Mouse (Mus musculus): ENCODE results near the gene Ptov1. TPM values are rescaled to one million over a fixed set of nuclear protein-coding genes. Genes with fewer than 3 reads are reported as not detected.

The Ptov1 gene
- polyA plus RNA-seq, 1 experiment from 2014 or later: 410 TPM

DNA sequence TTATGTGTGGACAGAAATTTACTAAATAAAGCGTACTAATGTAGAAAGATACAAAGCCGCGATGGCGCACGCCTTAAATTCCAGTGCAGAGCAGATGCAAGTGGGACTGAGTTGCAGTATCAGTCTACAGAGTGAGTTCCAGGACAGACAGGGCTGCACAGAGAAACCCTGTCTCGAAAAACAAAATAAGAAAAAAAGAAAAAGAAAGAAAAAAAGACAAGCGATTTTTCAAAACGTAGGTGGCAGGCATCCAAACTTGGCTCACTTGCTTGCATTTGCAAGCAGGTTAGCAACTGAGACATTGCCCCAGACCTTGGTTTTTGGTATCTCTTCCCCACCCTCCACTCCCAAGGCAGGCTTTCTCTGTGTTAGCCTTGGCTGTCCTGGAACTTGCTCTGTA, 23.6 kb upstream of the Ptov1 start:
- DNase-seq (ENCODE audit: low spot score) (no peak), ATAC-seq (ENCODE audit: insufficient number of reproducible peaks, low FRiP score, low TSS enrichment, low read depth) (no peak)
- 35% methylated on average over 8 of the region's 8 CpGs for WGBS
- H3K9me3 ChIP-seq (ENCODE audit: control insufficient read depth, low read length): no peaks in the 10 kb centered on the region
- no peak overlapping the region for H3K4me3 ChIP-seq (ENCODE audit: low read depth, low read length)
- peak overlapping the region; percentile 24; the same call in 1 of the 2 replicates for H3K27ac ChIP-seq (replicated peaks; ENCODE audit: low read depth, low read length)
- no peak overlapping the region for H3K4me2 ChIP-seq (ENCODE audit: low read depth, severe bottlenecking)
- peaks cover 15% of the 10 kb centered on the region for H3K4me1 ChIP-seq (ENCODE audit: control insufficient read depth, insufficient read depth, low read length)
- peaks cover 3% of the 10 kb centered on the region; the same call in 1 of the 2 replicates for H3K36me3 ChIP-seq (ENCODE audit: control insufficient read depth, insufficient read depth, low read length)
- H3K27me3 ChIP-seq (ENCODE audit: control insufficient read depth, insufficient read depth, low read length): no peaks in the 10 kb centered on the region
- no peak overlapping the region for H3K9ac ChIP-seq (ENCODE audit: low read length)

DNA sequence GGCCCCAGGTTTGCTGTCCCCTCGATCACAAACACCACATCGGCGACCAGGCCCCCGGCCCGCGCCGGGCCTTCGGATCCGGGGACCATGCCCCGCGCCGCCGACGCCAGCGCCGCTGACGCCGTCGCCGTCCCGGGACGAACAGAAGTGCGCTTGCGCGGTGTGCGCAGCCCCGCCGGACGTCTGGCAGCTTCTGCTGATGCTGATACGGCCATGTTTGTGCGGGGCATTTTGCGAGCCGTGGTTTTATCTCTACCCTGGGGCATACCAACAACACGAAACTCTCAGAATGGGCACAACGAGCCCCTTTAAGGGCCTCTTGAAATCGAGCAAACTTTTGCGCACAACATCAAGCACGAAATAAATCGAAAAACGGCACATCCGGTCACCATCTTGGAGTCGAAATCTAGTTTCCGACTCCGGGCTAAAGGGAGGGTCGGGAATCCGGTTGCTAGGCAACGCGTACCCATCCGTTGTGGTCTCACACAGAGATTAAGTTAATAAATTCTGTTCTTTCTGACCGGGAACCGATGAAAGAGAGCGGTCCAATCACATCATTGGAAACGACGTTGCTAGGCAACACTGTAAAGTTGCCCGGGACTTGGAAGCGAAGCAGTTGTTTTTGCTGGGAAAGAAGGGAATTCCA, 22.8 kb upstream of the Ptov1 start, which contains the start of gene Med25:
Med25 (minus strand) TSS at position 437 of the 646 bp plus-strand sequence.
- Histone ChIP-seq H3K4me1 (ENCODE audit: control insufficient read depth, insufficient read depth, low read length) (peaks cover 15% of the 10 kb centered on the region), H3K27me3 (ENCODE audit: control insufficient read depth, insufficient read depth, low read length) (no peaks in the 10 kb centered on the region), H3K9ac (ENCODE audit: low read length) (peak within 1 kb of the TSS; percentile 73)

DNA sequence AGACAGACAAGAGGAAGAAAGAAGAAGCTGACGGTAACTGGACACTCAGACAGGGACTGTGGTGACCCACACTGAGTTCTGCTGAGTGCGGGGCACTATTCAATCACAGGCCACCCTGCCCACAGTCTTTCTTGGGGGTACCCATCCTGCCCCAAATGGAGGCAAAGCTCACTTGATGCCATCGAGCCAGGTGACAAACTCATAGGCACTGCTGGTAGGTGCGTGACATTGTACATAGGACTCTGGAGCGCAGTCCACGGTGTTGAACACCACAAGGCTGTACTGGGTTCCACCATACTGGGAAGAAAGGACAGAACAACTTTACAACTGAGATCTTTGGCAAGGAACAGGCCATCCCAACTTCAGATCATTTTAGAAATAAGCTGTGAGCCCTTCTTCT, 22.0 kb upstream of the Ptov1 start:
- no peak for DNase-seq (ENCODE audit: low spot score)
- no peak for ATAC-seq (ENCODE audit: insufficient number of reproducible peaks, low FRiP score, low TSS enrichment, low read depth)
- WGBS: 34% methylated on average over 6 of the region's 6 CpGs

More for the DNA sequence above, 22.8 kb upstream of the Ptov1 start, which contains the start of gene Med25:
- WGBS: under 1% methylated on average over 56 of the region's 56 CpGs
- DNase-seq (ENCODE audit: low spot score) (peak; percentile 93), ATAC-seq (ENCODE audit: insufficient number of reproducible peaks, low FRiP score, low TSS enrichment, low read depth) (peak; percentile 74)
- no peaks in the 10 kb centered on the region for H3K9me3 ChIP-seq (ENCODE audit: control insufficient read depth, low read length)
- peaks cover 3% of the 10 kb centered on the region; the same call in 1 of the 2 replicates for H3K36me3 ChIP-seq (ENCODE audit: control insufficient read depth, insufficient read depth, low read length)
- H3K4me3 ChIP-seq (ENCODE audit: low read depth, low read length): peak within 1 kb of the TSS; percentile 53
- H3K27ac ChIP-seq (replicated peaks; ENCODE audit: low read depth, low read length): peak within 1 kb of the TSS; percentile 83
- H3K4me2 ChIP-seq (ENCODE audit: low read depth, severe bottlenecking): peak within 1 kb of the TSS; percentile 81

DNA sequence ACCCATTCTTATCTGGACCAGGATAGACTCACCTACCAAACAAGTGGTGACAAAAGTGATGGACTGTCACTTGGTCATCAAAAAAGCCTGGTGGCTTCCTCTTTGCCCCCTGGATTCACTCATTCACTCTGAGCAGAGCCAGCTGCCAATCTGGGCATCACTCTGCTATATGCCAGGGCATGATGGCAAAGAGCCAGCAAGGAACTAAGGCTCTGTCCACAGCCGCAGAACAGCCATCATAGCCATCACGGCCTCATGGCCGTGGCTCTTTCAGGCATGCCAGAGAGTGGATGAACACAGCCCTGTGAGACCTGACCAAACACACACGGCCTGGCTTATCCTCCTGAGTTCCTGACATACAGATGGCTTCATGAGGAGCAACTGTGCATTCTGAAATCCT, 21.1 kb upstream of the Ptov1 start:
- no peak overlapping the region for H3K9ac ChIP-seq (ENCODE audit: low read length)

More for the DNA sequence above, 22.0 kb upstream of the Ptov1 start:
- Histone ChIP-seq H3K4me1 (ENCODE audit: control insufficient read depth, insufficient read depth, low read length) (peaks cover 14% of the 10 kb centered on the region), H3K9ac (ENCODE audit: low read length) (peak overlapping the region; percentile 73), H3K4me3 (ENCODE audit: low read depth, low read length) (peak overlapping the region; percentile 53), H3K9me3 (ENCODE audit: control insufficient read depth, low read length) (no peaks in the 10 kb centered on the region), H3K27ac (replicated peaks; ENCODE audit: low read depth, low read length) (no peak overlapping the region), H3K27me3 (ENCODE audit: control insufficient read depth, insufficient read depth, low read length) (no peaks in the 10 kb centered on the region), H3K36me3 (ENCODE audit: control insufficient read depth, insufficient read depth, low read length) (peaks cover 3% of the 10 kb centered on the region; the same call in 1 of the 2 replicates), H3K4me2 (ENCODE audit: low read depth, severe bottlenecking) (peak overlapping the region; percentile 81)

DNA sequence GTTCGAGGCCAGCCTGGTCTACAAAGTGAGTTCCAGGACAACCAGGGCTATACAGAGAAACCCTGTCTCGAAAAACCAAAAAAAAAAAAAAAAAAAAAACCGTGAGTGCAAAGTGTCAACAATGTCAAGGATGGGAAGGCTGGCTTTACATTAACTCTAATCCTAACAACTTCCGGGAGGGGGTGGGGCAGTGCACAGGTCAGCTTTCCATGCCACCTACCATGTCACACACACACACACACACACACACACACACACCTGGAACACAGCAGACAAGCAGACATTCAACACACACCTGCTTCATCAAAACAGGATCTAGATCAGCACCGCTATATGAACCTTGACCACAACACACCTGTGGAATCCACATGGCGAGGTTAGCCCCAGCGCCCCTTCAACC, 20.6 kb upstream of the Ptov1 start:
- H3K27ac ChIP-seq (replicated peaks; ENCODE audit: low read depth, low read length): no peak overlapping the region
- peaks cover 11% of the 10 kb centered on the region for H3K4me1 ChIP-seq (ENCODE audit: control insufficient read depth, insufficient read depth, low read length)
- no peaks in the 10 kb centered on the region; the same call in 1 of the 2 replicates for H3K27me3 ChIP-seq (ENCODE audit: control insufficient read depth, insufficient read depth, low read length)
- WGBS: 90% methylated on average over 6 of the region's 7 CpGs
- no peak overlapping the region for H3K4me2 ChIP-seq (ENCODE audit: low read depth, severe bottlenecking)
- no peak overlapping the region for H3K9ac ChIP-seq (ENCODE audit: low read length)
- DNase-seq (ENCODE audit: low spot score): no peak
- H3K9me3 ChIP-seq (ENCODE audit: control insufficient read depth, low read length): no peaks in the 10 kb centered on the region
- H3K4me3 ChIP-seq (ENCODE audit: low read depth, low read length): no peak overlapping the region
- ATAC-seq (ENCODE audit: insufficient number of reproducible peaks, low FRiP score, low TSS enrichment, low read depth): no peak
- H3K36me3 ChIP-seq (ENCODE audit: control insufficient read depth, insufficient read depth, low read length): peaks cover 5% of the 10 kb centered on the region; the same call in 1 of the 2 replicates

More for the DNA sequence above, 21.1 kb upstream of the Ptov1 start:
- no peak overlapping the region for H3K4me3 ChIP-seq (ENCODE audit: low read depth, low read length)
- H3K4me2 ChIP-seq (ENCODE audit: low read depth, severe bottlenecking): peak overlapping the region; percentile 81; the same call in 1 of the 2 replicates
- H3K36me3 ChIP-seq (ENCODE audit: control insufficient read depth, insufficient read depth, low read length): peaks cover 3% of the 10 kb centered on the region; the same call in 1 of the 2 replicates
- peaks cover 11% of the 10 kb centered on the region for H3K4me1 ChIP-seq (ENCODE audit: control insufficient read depth, insufficient read depth, low read length)
- ATAC-seq (ENCODE audit: insufficient number of reproducible peaks, low FRiP score, low TSS enrichment, low read depth) (no peak), DNase-seq (ENCODE audit: low spot score) (no peak)
- no peak overlapping the region for H3K27ac ChIP-seq (replicated peaks; ENCODE audit: low read depth, low read length)
- H3K9me3 ChIP-seq (ENCODE audit: control insufficient read depth, low read length): no peaks in the 10 kb centered on the region
- WGBS: 92% methylated on average over 4 of the region's 4 CpGs
- no peaks in the 10 kb centered on the region; the same call in 1 of the 2 replicates for H3K27me3 ChIP-seq (ENCODE audit: control insufficient read depth, insufficient read depth, low read length)

DNA sequence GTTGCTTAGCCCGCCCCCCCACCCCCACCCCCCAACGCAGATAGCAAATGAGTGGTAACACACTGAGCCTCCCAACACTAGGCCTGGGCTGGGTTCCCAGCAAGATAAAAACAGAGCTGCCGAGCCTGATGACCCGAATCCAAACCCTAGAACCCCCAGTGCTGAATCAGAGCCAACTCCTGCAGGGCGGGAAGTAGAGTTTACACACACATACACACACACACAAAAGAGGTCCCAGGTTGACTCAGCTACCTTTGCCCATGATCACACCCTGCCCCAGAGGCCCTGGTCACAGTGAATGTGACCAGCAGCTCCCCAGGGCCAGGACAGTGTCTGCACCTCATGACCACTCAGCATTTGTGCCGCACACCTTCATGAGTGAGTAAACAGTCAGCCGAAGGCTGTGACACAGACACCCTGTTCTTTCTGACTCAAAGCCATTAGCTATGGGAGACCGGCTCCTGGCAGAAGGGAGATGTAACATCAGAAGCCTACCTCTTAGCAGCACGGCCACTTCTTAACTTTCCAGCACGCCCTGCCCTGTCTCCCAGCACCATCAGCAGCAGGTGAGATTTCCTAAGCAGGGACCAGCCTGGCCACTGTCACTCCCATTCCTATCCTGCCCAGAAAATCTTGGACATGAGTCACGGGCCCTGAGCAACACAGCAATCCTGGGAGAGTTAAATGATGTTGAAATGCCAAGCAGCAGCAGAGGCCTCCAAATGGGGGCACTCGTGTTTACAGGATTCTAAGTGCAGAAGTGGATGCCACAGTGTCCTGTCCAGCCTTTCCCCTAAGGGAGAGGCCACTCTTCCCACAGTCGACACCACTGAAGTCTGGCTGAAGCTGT, 18.9 kb upstream of the Ptov1 start:
- no peak for ATAC-seq (ENCODE audit: insufficient number of reproducible peaks, low FRiP score, low TSS enrichment, low read depth)
- Histone ChIP-seq H3K27me3 (ENCODE audit: control insufficient read depth, insufficient read depth, low read length) (no peaks in the 10 kb centered on the region; the same call in 1 of the 2 replicates), H3K4me2 (ENCODE audit: low read depth, severe bottlenecking) (no peak overlapping the region), H3K4me1 (ENCODE audit: control insufficient read depth, insufficient read depth, low read length) (peaks cover 10% of the 10 kb centered on the region), H3K27ac (replicated peaks; ENCODE audit: low read depth, low read length) (no peak overlapping the region), H3K4me3 (ENCODE audit: low read depth, low read length) (no peak overlapping the region), H3K36me3 (ENCODE audit: control insufficient read depth, insufficient read depth, low read length) (peaks cover 16% of the 10 kb centered on the region), H3K9me3 (ENCODE audit: control insufficient read depth, low read length) (no peaks in the 10 kb centered on the region), H3K9ac (ENCODE audit: low read length) (no peak overlapping the region)
- DNase-seq (ENCODE audit: low spot score): no peak
- 94% methylated on average over 13 of the region's 13 CpGs for WGBS

DNA sequence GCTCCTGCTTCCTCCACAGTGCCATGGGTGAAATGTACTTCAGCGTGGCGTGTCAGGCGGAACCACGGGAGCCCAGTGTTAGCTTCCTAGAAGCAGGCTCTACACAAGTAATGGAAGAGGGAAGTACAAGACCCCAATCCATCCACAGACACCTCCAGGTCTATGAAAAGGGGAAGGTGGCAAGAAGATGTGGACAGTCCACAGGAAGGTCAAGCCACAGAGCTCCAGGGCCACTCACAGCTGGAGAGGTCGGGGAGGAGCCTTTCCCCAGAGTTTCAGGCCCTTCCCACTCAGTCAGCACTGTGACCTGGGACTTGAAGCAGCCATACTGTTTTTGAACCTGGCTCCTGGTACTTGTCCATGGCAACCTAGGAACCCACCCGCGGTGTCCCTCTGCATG, 17.4 kb upstream of the Ptov1 start:
- Histone ChIP-seq H3K4me1 (ENCODE audit: control insufficient read depth, insufficient read depth, low read length) (peaks cover 7% of the 10 kb centered on the region), H3K9ac (ENCODE audit: low read length) (no peak overlapping the region), H3K4me2 (ENCODE audit: low read depth, severe bottlenecking) (no peak overlapping the region), H3K27me3 (ENCODE audit: control insufficient read depth, insufficient read depth, low read length) (no peaks in the 10 kb centered on the region; the same call in 1 of the 2 replicates), H3K36me3 (ENCODE audit: control insufficient read depth, insufficient read depth, low read length) (peaks cover 22% of the 10 kb centered on the region), H3K27ac (replicated peaks; ENCODE audit: low read depth, low read length) (no peak overlapping the region), H3K4me3 (ENCODE audit: low read depth, low read length) (no peak overlapping the region), H3K9me3 (ENCODE audit: control insufficient read depth, low read length) (no peaks in the 10 kb centered on the region)
- ATAC-seq (ENCODE audit: insufficient number of reproducible peaks, low FRiP score, low TSS enrichment, low read depth): no peak
- WGBS: 89% methylated on average over 7 of the region's 7 CpGs
- DNase-seq (ENCODE audit: low spot score): no peak

DNA sequence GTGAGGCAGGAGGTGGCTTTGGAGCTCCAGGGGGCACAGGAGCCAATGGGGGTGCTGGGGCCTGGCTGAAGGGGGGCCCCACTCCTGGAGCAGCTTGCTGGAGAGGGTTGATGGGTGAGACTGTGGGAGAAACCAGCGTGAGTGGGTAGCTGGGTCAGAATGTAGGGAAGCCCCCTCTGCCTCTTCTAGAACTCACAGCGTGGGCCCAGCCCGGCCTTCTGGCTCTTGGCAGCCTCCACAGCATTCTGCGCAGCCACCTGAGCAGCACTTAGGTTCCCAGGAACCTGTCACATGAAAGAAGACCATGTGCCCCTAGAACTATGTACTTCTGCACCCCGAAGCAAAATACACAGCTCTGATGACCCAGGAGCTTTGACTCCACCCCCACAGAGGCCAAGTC, 15.0 kb upstream of the Ptov1 start:
- Histone ChIP-seq H3K36me3 (ENCODE audit: control insufficient read depth, insufficient read depth, low read length) (peaks cover 42% of the 10 kb centered on the region), H3K4me2 (ENCODE audit: low read depth, severe bottlenecking) (no peak overlapping the region; the same call in 1 of the 2 replicates), H3K9ac (ENCODE audit: low read length) (no peak overlapping the region), H3K4me1 (ENCODE audit: control insufficient read depth, insufficient read depth, low read length) (no peaks in the 10 kb centered on the region), H3K27me3 (ENCODE audit: control insufficient read depth, insufficient read depth, low read length) (no peaks in the 10 kb centered on the region; the same call in 1 of the 2 replicates), H3K4me3 (ENCODE audit: low read depth, low read length) (no peak overlapping the region), H3K27ac (replicated peaks; ENCODE audit: low read depth, low read length) (no peak overlapping the region), H3K9me3 (ENCODE audit: control insufficient read depth, low read length) (no peaks in the 10 kb centered on the region)
- WGBS: over 99% methylated on average over 5 of the region's 5 CpGs
- ATAC-seq (ENCODE audit: insufficient number of reproducible peaks, low FRiP score, low TSS enrichment, low read depth): no peak
- no peak for DNase-seq (ENCODE audit: low spot score)

Measured in limb, embryonic 11.5 days (tissue).